In the genomic region with DNA sequence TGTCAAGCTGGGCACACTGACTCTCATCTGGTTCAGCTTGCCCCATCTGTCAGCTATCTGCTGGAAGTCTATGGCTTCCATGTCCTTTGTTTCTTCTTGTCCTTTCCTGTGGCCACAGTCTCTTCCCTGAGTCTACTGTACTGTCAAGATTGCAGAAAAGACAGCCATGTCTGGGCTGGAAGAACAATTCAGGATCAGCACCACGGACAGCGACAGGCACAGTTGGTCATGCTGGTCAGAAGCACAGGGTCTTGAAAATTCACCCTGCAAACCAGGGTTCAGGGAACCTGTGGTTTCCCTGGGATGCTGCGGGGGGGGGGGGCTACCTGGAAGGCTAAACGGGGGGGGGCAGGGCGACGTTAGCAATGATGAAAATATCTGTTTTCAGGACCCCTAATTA, we compare ENCODE assay signal across 10 mouse cellular contexts. TPM values are rescaled to one million over a fixed set of nuclear protein-coding genes. Genes with fewer than 3 reads are reported as not detected.
DNase-seq lines count a peak whose midpoint lies in the region; TF ChIP-seq lines count a peak whose summit lies in the region.
"Had no signal": no experiment of that assay in that cellular context is flagged by ENCODE, and none has a peak within 500 bp of the region (broad histone marks: within the 10 kb centered on the region; RNA-seq: fewer than 3 reads in every experiment).

No protein-coding gene starts in this region.

- no peak for TF ChIP-seq CTCF in C2C12 (IDR thresholded peaks at IDR 0.05; ENCODE audit: control insufficient read depth, insufficient read depth, insufficient read length)

- DNase-seq in kidney, adult 18-20 months = peak; percentile 55
- DNase-seq in kidney, adult 11 months = no peak
- DNase-seq in adrenal gland, adult 2 months = peak; percentile 28
- peak; percentile 72 for DNase-seq in hindlimb bud, embryonic 11.5 days (ENCODE audit: extremely low spot score, low read depth, low spot score)
- peak; percentile 68 for DNase-seq in ovary, postnatal 36 days (ENCODE audit: low spot score)
- DNase-seq in cerebellum, adult 11 months = no peak
- DNase-seq in cerebellum, adult 9-11 months = no peak

- peaks cover 32% of the 10 kb centered on the region for H3K27me3 ChIP-seq in C2C12 (ENCODE audit: control insufficient read depth, insufficient read depth, insufficient read length)

- H3K79me2 ChIP-seq in C2C12 (ENCODE audit: control insufficient read depth, insufficient read depth) = no peaks in the 10 kb centered on the region

- H3K79me3 ChIP-seq in C2C12 (ENCODE audit: low read depth) = no peaks in the 10 kb centered on the region

- no peak overlapping the region for H3K4me3 ChIP-seq in C2C12 (ENCODE audit: insufficient read depth, poor library complexity, severe bottlenecking)
- H3K4me3 ChIP-seq: hindbrain, embryonic 15.5 days had no signal

- H3ac ChIP-seq in C2C12 (ENCODE audit: control insufficient read depth, insufficient read length, low read depth) = no peak overlapping the region

- H3K36me3 ChIP-seq in C2C12 (ENCODE audit: control insufficient read depth, insufficient read depth) = no peaks in the 10 kb centered on the region
- H3K36me3 ChIP-seq: hindbrain, embryonic 15.5 days had no signal

TF ChIP-seq in C2C12, 6 proteins besides CTCF, POLR2A, EP300 and RAD21:
- TF ChIP-seq MAX (IDR thresholded peaks at IDR 0.05) (peak; percentile 54), FOSL1 (IDR thresholded peaks at IDR 0.05; ENCODE audit: insufficient read depth, low read length, poor library complexity, severe bottlenecking) (no peak)

RNA-seq across cellular contexts. Expression of a gene that starts 9.4 kb away (rescaled TPM):
- not detected for polyA plus RNA-seq in C2C12 (2012; fragmentation: generic; extraction: Trizol)
- 1 to 10 TPM in 1 of 2 experiments, under 1 TPM in 1; 0.46 to 1.1 TPM for total RNA-seq in adrenal gland, adult 2 months (2021)
- polyA plus RNA-seq in adrenal gland, adult 2 months (2012; rRNA removed) = 0.81 and 0.85 TPM in 2 replicates

RNA-seq across cellular contexts. Expression of a gene that starts 13.5 kb away (rescaled TPM):
- 223 TPM for polyA plus RNA-seq in C2C12 (2012; fragmentation: generic; extraction: Trizol)
- total RNA-seq in adrenal gland, adult 2 months (2021) = 10 to 100 TPM; 41.8 to 45.8 TPM
- polyA plus RNA-seq in adrenal gland, adult 2 months (2012; rRNA removed) = 20.0 and 21.3 TPM in 2 replicates

RNA-seq across cellular contexts. Expression of a gene that starts 22.6 kb away (rescaled TPM):
- 507 TPM for polyA plus RNA-seq in C2C12 (2012; fragmentation: generic; extraction: Trizol)
- 100 to 1,000 TPM; 144 to 366 TPM for total RNA-seq in adrenal gland, adult 2 months (2021)
- polyA plus RNA-seq in adrenal gland, adult 2 months (2012; rRNA removed) = 159 and 166 TPM in 2 replicates

RNA-seq across cellular contexts. Expression of a gene that starts 42.0 kb away (rescaled TPM):
- polyA plus RNA-seq in C2C12 (2012; fragmentation: generic; extraction: Trizol) = not detected
- total RNA-seq in adrenal gland, adult 2 months (2021) = 10 to 100 TPM in 1 of 2 experiments, 1 to 10 TPM in 1; 6.8 to 20.2 TPM
- polyA plus RNA-seq in adrenal gland, adult 2 months (2012; rRNA removed) = not detected in 2 replicates
- polyA plus RNA-seq: hindbrain, embryonic 15.5 days; neural tube, embryonic 14.5 days had no signal

RNA-seq across cellular contexts. Expression of a gene that starts 43.8 kb away (rescaled TPM):
- 27.3 TPM for polyA plus RNA-seq in C2C12 (2012; fragmentation: generic; extraction: Trizol)
- total RNA-seq in adrenal gland, adult 2 months (2021) = 10 to 100 TPM; 38.7 to 47.7 TPM
- polyA plus RNA-seq in adrenal gland, adult 2 months (2012; rRNA removed) = 17.1 and 17.8 TPM in 2 replicates

Comparison
In these comparisons a context has a peak if more than half of its experiments do, and no peak if none do; other contexts are left out.
1. DNase-seq: peak in kidney, adult 18-20 months (single experiment), adrenal gland, adult 2 months (single experiment), hindlimb bud, embryonic 11.5 days (single experiment) and ovary, postnatal 36 days (single experiment); none in kidney, adult 11 months (single experiment), cerebellum, adult 11 months (single experiment) and cerebellum, adult 9-11 months (single experiment).
2. RNA of a gene that starts 13.5 kb away (polyA plus RNA-seq): 223 TPM in C2C12 (single experiment); 20.0 to 21.3 TPM in adrenal gland, adult 2 months; every median in the first group is over 10 times any median in the second.